ENCODE assay signal across 9 mouse cellular contexts in genomic region chr8:13753680-13754079, GRCm38 (mm10). TPM values are rescaled to one million over a fixed set of nuclear protein-coding genes. Genes with fewer than 3 reads are reported as not detected.
DNase-seq lines count a peak whose midpoint lies in the region; ATAC-seq lines count a peak whose summit lies in the region.
"Had no signal": no experiment of that assay in that cellular context is flagged by ENCODE, and none has a peak within 500 bp of the region (broad histone marks: within the 10 kb centered on the region; RNA-seq: fewer than 3 reads in every experiment).

No protein-coding gene starts in this region.

- no peaks in the 10 kb centered on the region; the same call in 1 of the 2 replicates for H3K4me1 ChIP-seq in hindbrain, embryonic 11.5 days (replicated peaks; ENCODE audit: control insufficient read depth, insufficient read depth, low read length)
- H3K4me1 ChIP-seq in hindbrain, embryonic 12.5 days, result peaks cover 11% of the 10 kb centered on the region

- no peak overlapping the region for H3K9ac ChIP-seq in hindbrain, embryonic 11.5 days (ENCODE audit: low read depth, low read length)
- no peak overlapping the region for H3K9ac ChIP-seq in hindbrain, embryonic 12.5 days
- H3K9ac ChIP-seq: neural tube, embryonic 12.5 days had no signal

- H3K36me3 ChIP-seq in hindbrain, embryonic 11.5 days (ENCODE audit: control insufficient read depth, insufficient read depth, low read length), result no peaks in the 10 kb centered on the region
- no peaks in the 10 kb centered on the region for H3K36me3 ChIP-seq in hindbrain, embryonic 12.5 days
- H3K36me3 ChIP-seq: neural tube, embryonic 12.5 days had no signal

- no peaks in the 10 kb centered on the region for H3K9me3 ChIP-seq in hindbrain, embryonic 11.5 days (ENCODE audit: control insufficient read depth, low read length)
- no peaks in the 10 kb centered on the region for H3K9me3 ChIP-seq in hindbrain, embryonic 12.5 days (replicated peaks)
- H3K9me3 ChIP-seq: neural tube, embryonic 12.5 days had no signal

- no peak overlapping the region for H3K27ac ChIP-seq in hindbrain, embryonic 11.5 days (ENCODE audit: low read depth, low read length)
- H3K27ac ChIP-seq in hindbrain, embryonic 12.5 days, result no peak overlapping the region
- H3K27ac ChIP-seq: neural tube, embryonic 12.5 days had no signal

- DNase-seq in hindbrain, embryonic 11.5 days (ENCODE audit: low spot score), result peak; percentile 88
- peak; percentile 82 for DNase-seq in R1 (ENCODE audit: low read depth, low spot score)
- peak; percentile 88 to 96 for DNase-seq in cerebellum, postnatal 14 days
- DNase-seq in heart, adult 8-10 months (ENCODE audit: low spot score), result peak; percentile 83
- DNase-seq in left cerebral cortex, adult 18-20 months (ENCODE audit: low spot score in 2 of 2), result peak; percentile 56 to 77
- peak; percentile 41 to 57 for DNase-seq in thymus, adult 18-20 months

- no peaks in the 10 kb centered on the region for H3K27me3 ChIP-seq in hindbrain, embryonic 11.5 days (ENCODE audit: control insufficient read depth, insufficient read depth, low read length)
- no peaks in the 10 kb centered on the region for H3K27me3 ChIP-seq in hindbrain, embryonic 12.5 days
- H3K27me3 ChIP-seq: neural tube, embryonic 12.5 days had no signal

- no peak overlapping the region for H3K4me2 ChIP-seq in hindbrain, embryonic 11.5 days (replicated peaks; ENCODE audit: low read depth, low read length)
- no peak overlapping the region for H3K4me2 ChIP-seq in hindbrain, embryonic 12.5 days (replicated peaks)
- H3K4me2 ChIP-seq: neural tube, embryonic 12.5 days had no signal

- no peak overlapping the region for H3K4me3 ChIP-seq in hindbrain, embryonic 11.5 days (ENCODE audit: low read depth, low read length)
- H3K4me3 ChIP-seq in hindbrain, embryonic 12.5 days, result no peak overlapping the region
- H3K4me3 ChIP-seq: neural tube, embryonic 12.5 days had no signal

- WGBS in hindbrain, embryonic 11.5 days, result 32% methylated on average over 2 of the region's 2 CpGs
- 22% methylated on average over 2 of the region's 2 CpGs for WGBS in hindbrain, embryonic 12.5 days

- no peak for ATAC-seq in hindbrain, embryonic 11.5 days (ENCODE audit: low FRiP score)
- no peak for ATAC-seq in hindbrain, embryonic 12.5 days (ENCODE audit: low FRiP score)
- peak; percentile 64 for ATAC-seq in monocyte, adult 5-6 weeks (replicated peaks; ENCODE audit: insufficient number of reproducible peaks, low FRiP score, low TSS enrichment, poor library complexity, severe bottlenecking)

RNA-seq across cellular contexts. Expression of gene Cdc16, which starts 3.8 kb away (rescaled TPM):
- 262 and 270 TPM in 2 replicates for polyA plus RNA-seq in hindbrain, embryonic 11.5 days (2014; fragmentation: Nextera tagmentation; extraction: Ambion mirVana)
- polyA plus RNA-seq in hindbrain, embryonic 12.5 days (2016; fragmentation: Nextera tagmentation; extraction: Ambion mirVana), result 214 and 222 TPM in 2 replicates
- 10 to 100 TPM; 29.5 to 31.1 (median 29.9) TPM for total RNA-seq in heart, adult 8-10 months (2022)
- total RNA-seq in left cerebral cortex, adult 18-20 months (2021), result 10 to 100 TPM; 46.3 to 47.7 TPM
- 26.3 to 45.9 TPM (median 30.8 TPM) in 3 replicates for total RNA-seq in monocyte, adult 5-6 weeks (2017)

RNA-seq across cellular contexts. Expression of gene Upf3a, which starts 31.7 kb away (rescaled TPM):
- 40.3 and 43.7 TPM in 2 replicates for polyA plus RNA-seq in hindbrain, embryonic 11.5 days (2014; fragmentation: Nextera tagmentation; extraction: Ambion mirVana)
- 42.5 and 44.6 TPM in 2 replicates for polyA plus RNA-seq in hindbrain, embryonic 12.5 days (2016; fragmentation: Nextera tagmentation; extraction: Ambion mirVana)
- 1 to 10 TPM; 7.3 to 8.8 (median 8.0) TPM for total RNA-seq in heart, adult 8-10 months (2022)
- total RNA-seq in left cerebral cortex, adult 18-20 months (2021), result 10 to 100 TPM; 32.6 to 34.0 TPM
- 32.4 to 33.7 TPM (median 32.9 TPM) in 3 replicates for total RNA-seq in monocyte, adult 5-6 weeks (2017)

RNA-seq across cellular contexts. Expression of gene Cfap97d2, which starts 48.0 kb away (rescaled TPM):
- polyA plus RNA-seq in hindbrain, embryonic 11.5 days (2014; fragmentation: Nextera tagmentation; extraction: Ambion mirVana), result 0.85 and 1.0 TPM in 2 replicates
- polyA plus RNA-seq in hindbrain, embryonic 12.5 days (2016; fragmentation: Nextera tagmentation; extraction: Ambion mirVana), result 2.3 and 2.6 TPM in 2 replicates
- not detected for total RNA-seq in heart, adult 8-10 months (2022)
- 1 to 10 TPM; 1.3 TPM for total RNA-seq in left cerebral cortex, adult 18-20 months (2021)
- 2.5 TPM in 1 of 3 replicates, not detected in the others for total RNA-seq in monocyte, adult 5-6 weeks (2017)
